Mouse (Mus musculus) liver, embryonic 14.5 days (tissue): ENCODE measurements around the gene Rnf168. TPM values are rescaled to one million over a fixed set of nuclear protein-coding genes. Genes with fewer than 3 reads are reported as not detected.
A peak's percentile ranks its signal among the peaks of the same experiment; 100 is the strongest.
"Not testable (repeated sequence)": the region's sequence is repeated elsewhere in the genome, so short reads cannot be mapped to it uniquely, and the experiment has no call there.

Experiments used
- ATAC-seq: fragments of 200-750 bp; cut with Nextera tagmentation; 2 replicates; pipeline ENCODE4 v1.8.0; 2017; ENCODE audit warnings: moderate number of reproducible peaks, mild to moderate bottlenecking, moderate library complexity; ENCODE audit not compliant: insufficient read depth
- DNase-seq, 3 experiments: peaks; one replicate each; pipeline ENCODE4 v3.0.0-alpha.2; 2012 to 2013; ENCODE audit warnings: low read depth in 3 of 3, low spot score in 3 of 3
- H3K27ac ChIP-seq: fragments of 300-500 bp; sonication (generic); 2 replicates; pipeline ENCODE4 v1.5.1; 2014; ENCODE audit warnings: moderate library complexity, mild to moderate bottlenecking, control low read depth, inconsistent platforms
- H3K27me3 ChIP-seq: fragments of 300-500 bp; sonication (generic); 2 replicates; pipeline ENCODE4 v1.6.1; 2014; ENCODE audit warnings: mild to moderate bottlenecking, low read length, moderate library complexity; ENCODE audit not compliant: control insufficient read depth, insufficient read depth
- H3K36me3 ChIP-seq: fragments of 300-500 bp; sonication (generic); replicated peaks from 2 replicates; pipeline ENCODE4 v1.6.1; 2014; ENCODE audit warnings: low read depth; ENCODE audit not compliant: control insufficient read depth, insufficient read depth
- H3K4me1 ChIP-seq, 2 experiments: fragments of 200-500 bp in 1 of 2; fragments of 300-500 bp in 1 of 2; sonication (generic) in 1 of 2; replicated peaks; 2 replicates each; pipeline ENCODE4 v1.6.1; 2012 to 2014; ENCODE audit warnings: antibody characterized with exemption in 1 of 2, inconsistent platforms in 1 of 2, low read length in 1 of 2; ENCODE audit not compliant: control insufficient read depth in 2 of 2, insufficient read depth in 2 of 2
- H3K4me2 ChIP-seq: fragments of 300-500 bp; sonication (generic); 2 replicates; pipeline ENCODE4 v1.6.1; 2014; ENCODE audit warnings: low read depth, mild to moderate bottlenecking, control low read depth, moderate library complexity
- H3K4me3 ChIP-seq, 2 experiments: fragments of 200-500 bp in 1 of 2; fragments of 300-500 bp in 1 of 2; sonication (generic) in 1 of 2; 2 replicates each; pipeline ENCODE4 v1.5.1; 2012 to 2014; ENCODE audit warnings: low read depth in 2 of 2, low read length in 2 of 2, mild to moderate bottlenecking in 2 of 2, control low read depth in 1 of 2, inconsistent platforms in 1 of 2, moderate library complexity in 1 of 2; ENCODE audit not compliant: insufficient read depth in 1 of 2
- H3K9ac ChIP-seq: fragments of 300-500 bp; sonication (generic); replicated peaks from 2 replicates; pipeline ENCODE4 v1.6.1; 2014; ENCODE audit warnings: mild to moderate bottlenecking, control low read depth, moderate library complexity
- H3K9me3 ChIP-seq: fragments of 300-500 bp; sonication (generic); 2 replicates; pipeline ENCODE4 v1.6.1; 2016; ENCODE audit warnings: low read length, mixed read lengths; ENCODE audit not compliant: control insufficient read depth
- CTCF ChIP-seq: IDR thresholded peaks from 2 replicates; pipeline ENCODE4 v1.5.1; 2016; ENCODE audit warnings: antibody characterized with exemption, low read depth, control low read depth
- EP300 ChIP-seq: IDR thresholded peaks from 2 replicates; pipeline ENCODE4 v1.6.1; 2016; ENCODE audit warnings: antibody characterized with exemption, low read depth
- WGBS: fragments of 180-500 bp; shearing (Covaris S2); extraction: QIAGEN DNeasy Blood & Tissue Kit; methylation state at CpG from one replicate; pipeline ENCODE4 v1.1.7; 2014; ENCODE audit not compliant: insufficient replicate concordance; 5-methylcytosine and 5-hydroxymethylcytosine counted together
- polyA plus RNA-seq, 2 experiments: library from polyadenylated mRNA; depleted of rRNA in 1 of 2; stranded (reverse) in 1 of 2; unstranded in 1 of 2; fragments of >200 nt; fragmentation: Nextera tagmentation in 1 of 2; extraction: Ambion mirVana in 1 of 2; gene quantifications; 2 replicates each; pipeline versions ENCODE4 v1.2.1 to v1.2.3; 2012 to 2014

The Rnf168 gene
- 3.7 and 6.1 TPM in 2 replicates for polyA plus RNA-seq (2012; rRNA removed)
- 11.3 and 13.8 TPM in 2 replicates for polyA plus RNA-seq (2014; fragmentation: Nextera tagmentation; extraction: Ambion mirVana)

GRCm38 (mm10) chr16:32277308-32278256 is at the start of gene Rnf168:
TSS of gene Rnf168 (plus strand) at chr16:32277459.
- Histone ChIP-seq H3K9me3 (no peaks in the 10 kb centered on the region), H3K4me1 (peaks cover 9 to 15% of the 10 kb centered on the region in 2 experiments), H3K27ac (peak within 1 kb of the TSS; percentile 94), H3K4me3 (peak within 1 kb of the TSS; percentile 97 to 98), H3K9ac (peak within 1 kb of the TSS; percentile 97), H3K36me3 (peaks cover 13% of the 10 kb centered on the region), H3K4me2 (peak within 1 kb of the TSS; percentile 91), H3K27me3 (no peaks in the 10 kb centered on the region)
- ATAC-seq (peak; percentile 94), DNase-seq (peak; percentile 84 to 89 (median 86))
- TF ChIP-seq CTCF, result no peak
- TF ChIP-seq EP300, result peak; percentile 23; the same call in 1 of the 2 replicates
- WGBS, result under 1% methylated on average over 75 of the region's 75 CpGs

GRCm38 (mm10) chr16:32232050-32232449 is 45.2 kb upstream of the Rnf168 start:
- not testable (repeated sequence) for H3K4me2 ChIP-seq, H3K27me3 ChIP-seq, ATAC-seq, H3K9ac ChIP-seq, H3K4me1 ChIP-seq, DNase-seq, H3K4me3 ChIP-seq, H3K9me3 ChIP-seq, H3K27ac ChIP-seq
- H3K36me3 ChIP-seq, result peaks cover 13% of the 10 kb centered on the region
- WGBS, result 71% methylated on average over 3 of the region's 3 CpGs

GRCm38 (mm10) chr16:32237930-32238680 is 39.2 kb upstream of the Rnf168 start:
- no peaks in the 10 kb centered on the region for H3K27me3 ChIP-seq
- no peak for TF ChIP-seq EP300
- no peak for TF ChIP-seq CTCF
- 84% methylated on average over 19 of the region's 19 CpGs for WGBS
- no peak overlapping the region for H3K4me2 ChIP-seq
- no peak for DNase-seq
- peaks cover 22% of the 10 kb centered on the region for H3K36me3 ChIP-seq
- no peaks in the 10 kb centered on the region for H3K9me3 ChIP-seq
- H3K9ac ChIP-seq, result no peak overlapping the region
- H3K27ac ChIP-seq, result no peak overlapping the region
- ATAC-seq, result no peak
- no peak overlapping the region for H3K4me3 ChIP-seq
- H3K4me1 ChIP-seq, result no peaks in the 10 kb centered on the region

- Histone ChIP-seq H3K27ac (no peak overlapping the region), H3K4me2 (no peak overlapping the region), H3K4me3 (no peak overlapping the region), H3K36me3 (peaks cover 19% of the 10 kb centered on the region), H3K9ac (no peak overlapping the region), H3K27me3 (no peaks in the 10 kb centered on the region), H3K9me3 (no peaks in the 10 kb centered on the region), H3K4me1 (no peaks in the 10 kb centered on the region; a peak in 1 of 4 replicates)
- WGBS, result 79% methylated on average over 2 of the region's 2 CpGs
- TF ChIP-seq CTCF, result no peak
- no peak for TF ChIP-seq EP300
- DNase-seq, result no peak
- no peak for ATAC-seq
Observed at GRCm38 (mm10) chr16:32239428-32240312, 37.6 kb upstream of the Rnf168 start.
